Mouse (Mus musculus) CH12.LX (cell line): ENCODE measurements around the gene Gse1. TPM values are rescaled to one million over a fixed set of nuclear protein-coding genes. Genes with fewer than 3 reads are reported as not detected.

Experiments
- DNase-seq: peaks from one replicate; pipeline ENCODE4 v3.0.0-alpha.2; 2013; ENCODE audit errors: extremely low read depth
- H3K27ac ChIP-seq: 2 replicates; pipeline ENCODE4 v1.5.1; 2012; ENCODE audit warnings: low read depth, mild to moderate bottlenecking, control low read depth, moderate library complexity; ENCODE audit not compliant: insufficient read depth
- H3K27me3 ChIP-seq: replicated peaks from 2 replicates; pipeline ENCODE3; 2012; ENCODE audit warnings: inconsistent platforms
- H3K36me3 ChIP-seq, 2 experiments: replicated peaks in 1 of 2; 2 replicates each; pipeline versions ENCODE3 to v1.6.1; 2012; ENCODE audit warnings: inconsistent platforms in 1 of 2, low read length in 1 of 2, mild to moderate bottlenecking in 1 of 2, mixed read lengths in 1 of 2, moderate library complexity in 1 of 2; ENCODE audit not compliant: control insufficient read depth in 1 of 2, insufficient read depth in 1 of 2
- H3K4me1 ChIP-seq, 2 experiments: 2 replicates each; pipeline ENCODE4 v1.6.1; 2012; ENCODE audit warnings: inconsistent platforms in 1 of 2, moderate library complexity in 1 of 2; ENCODE audit not compliant: insufficient read depth in 2 of 2, control insufficient read depth in 1 of 2
- H3K4me2 ChIP-seq: 2 replicates; pipeline ENCODE4 v1.6.1; 2012; ENCODE audit warnings: low read depth, mild to moderate bottlenecking, control low read depth; ENCODE audit not compliant: poor library complexity, insufficient read depth, severe bottlenecking
- H3K4me3 ChIP-seq, 3 experiments: fragments of 150-350 bp in 1 of 3; sonication (generic) in 1 of 3; replicated peaks in 1 of 3; 2 replicates each; pipeline versions ENCODE3 to v1.5.1; 2011 to 2012; ENCODE audit warnings: low read depth in 2 of 3, low read length in 2 of 3, mild to moderate bottlenecking in 2 of 3, moderate library complexity in 2 of 3, control low read depth in 1 of 3, improper control_type of control experiment in 1 of 3, inconsistent platforms in 1 of 3, mixed read lengths in 1 of 3; ENCODE audit not compliant: poor library complexity in 1 of 3
- H3K79me2 ChIP-seq: replicated peaks from 2 replicates; pipeline ENCODE4 v1.6.1; 2012; ENCODE audit warnings: mild to moderate bottlenecking, moderate library complexity; ENCODE audit not compliant: control insufficient read depth, poor library complexity, insufficient read depth, severe bottlenecking; ENCODE audit errors: extremely low read depth
- H3K9ac ChIP-seq: 2 replicates; pipeline ENCODE4 v1.6.1; 2012; ENCODE audit warnings: low read depth, mild to moderate bottlenecking, control low read depth, moderate library complexity; ENCODE audit not compliant: insufficient read depth
- H3K9me3 ChIP-seq: replicated peaks from 2 replicates; pipeline ENCODE3; 2012; ENCODE audit warnings: low read length, inconsistent platforms, mixed read lengths
- CHD2 ChIP-seq: IDR thresholded peaks from 2 replicates; pipeline ENCODE4 v1.6.1; 2011; ENCODE audit warnings: low read length, improper control_type of control experiment
- CTCF ChIP-seq, 2 experiments: IDR thresholded peaks in 1 of 2; conservative IDR thresholded peaks in 1 of 2; 2 replicates each; pipeline ENCODE4 v1.5.1; 2011 to 2012; ENCODE audit warnings: low read depth in 2 of 2, low read length in 2 of 2, improper control_type of control experiment in 1 of 2, inconsistent platforms in 1 of 2, mild to moderate bottlenecking in 1 of 2, moderate library complexity in 1 of 2
- E2F4 ChIP-seq: IDR thresholded peaks from 2 replicates; pipeline ENCODE4 v1.6.1; 2011; ENCODE audit warnings: low read depth, low read length, improper control_type of control experiment; ENCODE audit not compliant: insufficient replicate concordance
- ELF1 ChIP-seq: IDR thresholded peaks from 2 replicates; pipeline ENCODE4 v1.6.1; 2014; ENCODE audit warnings: low read depth, mild to moderate bottlenecking, inconsistent platforms, low read length, improper control_type of control experiment
- ETS1 ChIP-seq: conservative IDR thresholded peaks from 2 replicates; pipeline ENCODE4 v1.6.1; 2012; ENCODE audit warnings: low read depth, mild to moderate bottlenecking, inconsistent platforms, low read length, improper control_type of control experiment, moderate library complexity
- GABPA ChIP-seq: IDR thresholded peaks from 2 replicates; pipeline ENCODE4 v1.6.1; 2012; ENCODE audit warnings: low read depth, low read length, improper control_type of control experiment, inconsistent platforms; ENCODE audit not compliant: insufficient replicate concordance
- JUND ChIP-seq: conservative IDR thresholded peaks from 2 replicates; pipeline ENCODE4 v1.6.1; 2011; ENCODE audit warnings: low read depth, low read length, improper control_type of control experiment
- MAX ChIP-seq: IDR thresholded peaks from 2 replicates; pipeline ENCODE4 v1.6.1; 2011; ENCODE audit warnings: low read length, improper control_type of control experiment
- MAZ ChIP-seq: IDR thresholded peaks from 2 replicates; pipeline ENCODE4 v1.6.1; 2012; ENCODE audit warnings: low read depth, mild to moderate bottlenecking, inconsistent platforms, low read length, improper control_type of control experiment, moderate library complexity
- MEF2A ChIP-seq: IDR thresholded peaks from 2 replicates; pipeline ENCODE4 v1.6.1; 2014; ENCODE audit warnings: low read depth, mild to moderate bottlenecking, inconsistent platforms, low read length, improper control_type of control experiment, borderline replicate concordance
- MXI1 ChIP-seq: IDR thresholded peaks from 2 replicates; pipeline ENCODE4 v1.6.1; 2011; ENCODE audit warnings: mild to moderate bottlenecking, low read depth, low read length, improper control_type of control experiment
- MYC ChIP-seq: IDR thresholded peaks from 2 replicates; pipeline ENCODE4 v1.6.1; 2011; ENCODE audit warnings: low read depth, mild to moderate bottlenecking, improper control_type of control experiment, low read length
- NRF1 ChIP-seq: IDR thresholded peaks from 2 replicates; pipeline ENCODE4 v1.6.1; 2014; ENCODE audit warnings: low read depth, mild to moderate bottlenecking, inconsistent platforms, low read length, improper control_type of control experiment, moderate library complexity
- POLR2AphosphoS2 ChIP-seq: IDR thresholded peaks from 2 replicates; pipeline ENCODE4 v1.6.1; 2011; ENCODE audit warnings: low read depth, low read length, improper control_type of control experiment
- RAD21 ChIP-seq: IDR thresholded peaks from 2 replicates; pipeline ENCODE4 v1.6.1; 2011; ENCODE audit warnings: low read depth, mild to moderate bottlenecking, low read length, improper control_type of control experiment, moderate library complexity
- RCOR1 ChIP-seq: conservative IDR thresholded peaks from 2 replicates; pipeline ENCODE4 v1.6.1; 2012; ENCODE audit warnings: low read depth, mild to moderate bottlenecking, inconsistent platforms, low read length, improper control_type of control experiment
- SMC3 ChIP-seq: IDR thresholded peaks from 2 replicates; pipeline ENCODE4 v1.6.1; 2011; ENCODE audit warnings: low read depth, low read length, improper control_type of control experiment
- UBTF ChIP-seq: IDR thresholded peaks from 2 replicates; pipeline ENCODE4 v1.6.1; 2012; ENCODE audit warnings: low read depth, mild to moderate bottlenecking, inconsistent platforms, low read length, improper control_type of control experiment, moderate library complexity
- USF1 ChIP-seq: IDR thresholded peaks from 2 replicates; pipeline ENCODE4 v1.6.1; 2014; ENCODE audit warnings: low read depth, mild to moderate bottlenecking, inconsistent platforms, low read length, improper control_type of control experiment
- ZKSCAN1 ChIP-seq: IDR thresholded peaks from 2 replicates; pipeline ENCODE4 v1.6.1; 2012; ENCODE audit warnings: low read depth, inconsistent platforms, low read length, improper control_type of control experiment, borderline replicate concordance
- ZMIZ1 ChIP-seq: IDR thresholded peaks from 2 replicates; pipeline ENCODE4 v1.6.1; 2012; ENCODE audit warnings: low read depth, mild to moderate bottlenecking, inconsistent platforms, low read length, improper control_type of control experiment
- dilution Hi-C: fragments of 300-500 bp; cut with MboI; formaldehyde crosslinking; loops from 2 replicates; pipeline ENCODE4 v1.14.3; 2020; ENCODE audit warnings: low sequenced_read_pairs; ENCODE audit not compliant: extremely low pct_unique_long_range_greater_than_20kb, extremely low pct_ligation_motif_present
- in situ Hi-C: fragments of 300-500 bp; cut with MboI; formaldehyde crosslinking; loops from 3 replicates; pipeline ENCODE4 v1.14.3; 2019; ENCODE audit warnings: low sequenced_read_pairs, low pct_ligation_motif_present, low pct_unique_long_range_greater_than_20kb, mixed read lengths
- polyA plus RNA-seq: library from polyadenylated mRNA; unstranded; fragments of >175 nt; gene quantifications from 2 replicates; pipeline ENCODE4 v1.2.1, GENCODE M21; 2012; ENCODE audit warnings: low read depth; ENCODE audit not compliant: insufficient read length
- total RNA-seq, 2 experiments: library from RNA; depleted of rRNA; stranded (reverse); fragments of 300-350 nt in 1 of 2; fragments of >200 nt in 1 of 2; gene quantifications; 2 replicates each; pipeline ENCODE4 v1.2.3; 2012 to 2014

Gene Gse1
- total and polyA plus RNA-seq, 3 experiments, result 1.3 to 9.8 (median 8.5) TPM

- H3K4me1 ChIP-seq, result peaks cover 12 to 42% of the 10 kb centered on the region in 2 experiments
- no peak for DNase-seq
- dilution Hi-C loops, result no loop called here
These were observed 142.2 kb downstream of the Gse1 start for GRCm38 (mm10) chr8:120370461-120370860.

GRCm38 (mm10) chr8:120371146-120371545 is 142.9 kb downstream of the Gse1 start:
- Histone ChIP-seq H3K27ac (no peak overlapping the region), H3K36me3 (no peaks in the 10 kb centered on the region)
- TF ChIP-seq ZMIZ1, result no peak
- no peak for TF ChIP-seq MEF2A
- TF ChIP-seq ETS1, result no peak
- TF ChIP-seq E2F4, result no peak
- no peak for TF ChIP-seq MYC
- no peak for TF ChIP-seq RAD21
- no peak for TF ChIP-seq GABPA
- no peak for TF ChIP-seq JUND
- no peak for TF ChIP-seq ZKSCAN1
- no peak for TF ChIP-seq POLR2AphosphoS2
- TF ChIP-seq SMC3, result no peak
- TF ChIP-seq UBTF, result no peak
- TF ChIP-seq ELF1, result no peak
- TF ChIP-seq RCOR1, result no peak
- TF ChIP-seq NRF1, result no peak
- no peak for TF ChIP-seq MXI1
- no peak for TF ChIP-seq CHD2
- TF ChIP-seq, all 38 proteins: peak for 0
- Histone ChIP-seq H3K79me2 (no peaks in the 10 kb centered on the region), H3K4me2 (no peak overlapping the region), H3K9me3 (no peaks in the 10 kb centered on the region), H3K4me1 (peaks cover 17 to 49% of the 10 kb centered on the region in 2 experiments), H3K4me3 (no peak overlapping the region), H3K27me3 (peaks cover under 1% of the 10 kb centered on the region), H3K9ac (no peak overlapping the region)
- dilution Hi-C loops, result no loop called here
- in situ Hi-C loops, result no loop called here
- DNase-seq, result no peak

More at GRCm38 (mm10) chr8:120370461-120370860, 142.2 kb downstream of the Gse1 start:
- Histone ChIP-seq H3K36me3 (no peaks in the 10 kb centered on the region), H3K27me3 (peaks cover 6% of the 10 kb centered on the region), H3K79me2 (no peaks in the 10 kb centered on the region), H3K9ac (no peak overlapping the region), H3K9me3 (no peaks in the 10 kb centered on the region), H3K4me2 (no peak overlapping the region), H3K4me3 (no peak overlapping the region), H3K27ac (no peak overlapping the region)
- in situ Hi-C loops, result no loop called here
- TF ChIP-seq USF1 (no peak), MAZ (no peak), SMC3 (peak; percentile 55), MAX (no peak), RAD21 (peak; percentile 47), ELF1 (no peak), CTCF (conservative IDR thresholded peaks at IDR 0.05 in 1 of 2, IDR thresholded peaks at IDR 0.05 in 1 of 2; ENCODE audit: low read depth in 2 of 2, low read length in 2 of 2) (peak in 1 of 2 experiments; percentile 53; a peak in 2 of 4 replicates)
- TF ChIP-seq, all 38 proteins: peak for 3
